Mouse (Mus musculus) stomach, embryonic 14.5 days (tissue): ENCODE measurements around the gene Wnt1. TPM values are rescaled to one million over a fixed set of nuclear protein-coding genes. Genes with fewer than 3 reads are reported as not detected.

Experiments
- ATAC-seq: fragments of 200-750 bp; cut with Nextera tagmentation; 2 replicates; pipeline ENCODE4 v1.8.0; 2017; ENCODE audit warnings: low read depth, moderate TSS enrichment; ENCODE audit not compliant: insufficient number of reproducible peaks, insufficient read depth, low FRiP score
- H3K27ac ChIP-seq: fragments of 300-500 bp; sonication (generic); 2 replicates; pipeline ENCODE4 v1.5.1; 2014; ENCODE audit warnings: mild to moderate bottlenecking, low read length, moderate library complexity, mixed read lengths
- H3K27me3 ChIP-seq: fragments of 300-500 bp; sonication (generic); 2 replicates; pipeline ENCODE4 v1.6.1; 2014; ENCODE audit warnings: low read length, control low read depth, mixed read lengths; ENCODE audit not compliant: control insufficient read depth, insufficient read depth
- H3K36me3 ChIP-seq: fragments of 300-500 bp; sonication (generic); 2 replicates; pipeline ENCODE4 v1.6.1; 2014; ENCODE audit warnings: mild to moderate bottlenecking, control low read depth, low read length, moderate library complexity, mixed read lengths; ENCODE audit not compliant: control insufficient read depth, insufficient read depth
- H3K4me1 ChIP-seq: fragments of 300-500 bp; sonication (generic); 2 replicates; pipeline ENCODE4 v1.6.1; 2014; ENCODE audit warnings: low read length, control low read depth, mixed read lengths; ENCODE audit not compliant: control insufficient read depth, insufficient read depth
- H3K4me2 ChIP-seq: fragments of 300-500 bp; sonication (generic); replicated peaks from 2 replicates; pipeline ENCODE4 v1.6.1; 2014; ENCODE audit warnings: low read depth, low read length, control low read depth
- H3K4me3 ChIP-seq: fragments of 300-500 bp; sonication (generic); 2 replicates; pipeline ENCODE4 v1.5.1; 2014; ENCODE audit warnings: low read depth, low read length, control low read depth
- H3K9ac ChIP-seq: fragments of 300-500 bp; sonication (generic); replicated peaks from 2 replicates; pipeline ENCODE4 v1.6.1; 2014; ENCODE audit warnings: low read depth, mild to moderate bottlenecking, control low read depth, low read length, moderate library complexity, mixed read lengths
- H3K9me3 ChIP-seq: fragments of 300-500 bp; sonication (generic); 2 replicates; pipeline ENCODE4 v1.6.1; 2016; ENCODE audit warnings: low read depth, low read length, control low read depth; ENCODE audit not compliant: control insufficient read depth
- whole genome bisulfite sequencing: fragments of 180-500 bp; shearing (Covaris S2); extraction: QIAGEN DNeasy Blood & Tissue Kit; methylation state at CpG from one replicate; pipeline ENCODE4 v1.1.7; 2014; 5-methylcytosine and 5-hydroxymethylcytosine counted together
- polyA plus RNA-seq: library from polyadenylated mRNA; unstranded; fragments of >200 nt; fragmentation: Nextera tagmentation; extraction: Ambion mirVana; gene quantifications from 2 replicates; pipeline ENCODE4 v1.2.1, GENCODE M21; 2014

The Wnt1 gene
- polyA plus RNA-seq, 1 experiment from 2014 or later: not detected

- H3K9me3 ChIP-seq: no peaks in the 10 kb centered on the region
- no peak overlapping the region; the same call in 1 of the 2 replicates for H3K4me3 ChIP-seq
- peaks cover 45% of the 10 kb centered on the region for H3K36me3 ChIP-seq
- peak overlapping the region; percentile 92 for H3K27ac ChIP-seq
- peaks cover 9% of the 10 kb centered on the region; the same call in 1 of the 2 replicates for H3K4me1 ChIP-seq
- 64% methylated on average over 12 of the region's 12 CpGs for WGBS
- 0 out of 2 replicates have a peak overlapping the region, but pooled peaks have one; percentile 6 for H3K4me2 ChIP-seq
- no peak for ATAC-seq
- no peak overlapping the region for H3K9ac ChIP-seq
- no peaks in the 10 kb centered on the region for H3K27me3 ChIP-seq
These were observed 42.8 kb downstream of the Wnt1 start for GRCm38 (mm10) chr15:98832161-98833058.

DNA sequence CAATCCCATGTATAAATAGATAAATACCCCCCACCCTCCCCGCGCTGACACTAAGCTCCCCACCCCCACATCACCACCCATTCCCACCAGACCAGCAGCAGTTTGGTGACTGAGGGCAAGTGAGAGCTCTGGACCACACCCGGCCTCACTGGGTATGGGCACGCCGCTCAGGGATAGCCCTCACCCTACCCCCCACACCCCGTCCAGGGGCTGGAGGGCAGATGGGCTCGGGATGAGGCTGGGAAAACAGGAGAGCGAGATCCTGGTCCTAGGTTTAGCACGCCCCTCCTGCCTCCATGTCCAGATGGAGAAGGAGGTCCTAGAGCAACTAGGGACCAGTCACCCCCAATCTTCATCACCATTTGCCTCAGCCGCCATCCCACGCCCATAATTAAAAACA, 43.6 kb downstream of the Wnt1 start:
- Histone ChIP-seq H3K36me3 (peaks cover 51% of the 10 kb centered on the region), H3K9me3 (no peaks in the 10 kb centered on the region), H3K4me2 (no peak overlapping the region)

GRCm38 (mm10) chr15:98834059-98834458, 44.4 kb downstream of the Wnt1 start:
- Histone ChIP-seq H3K9ac (no peak overlapping the region), H3K9me3 (no peaks in the 10 kb centered on the region), H3K4me2 (no peak overlapping the region), H3K4me1 (peaks cover 9% of the 10 kb centered on the region; the same call in 1 of the 2 replicates), H3K27me3 (no peaks in the 10 kb centered on the region), H3K36me3 (peaks cover 57% of the 10 kb centered on the region), H3K4me3 (no peak overlapping the region), H3K27ac (no peak overlapping the region)
- no peak for ATAC-seq
- WGBS: 86% methylated on average over 13 of the region's 13 CpGs

More for the DNA sequence above, 43.6 kb downstream of the Wnt1 start:
- no peak overlapping the region for H3K9ac ChIP-seq
- ATAC-seq: no peak
- H3K4me3 ChIP-seq: no peak overlapping the region
- H3K27me3 ChIP-seq: no peaks in the 10 kb centered on the region
- no peak overlapping the region for H3K27ac ChIP-seq
- 89% methylated on average over 11 of the region's 11 CpGs for WGBS
- peaks cover 9% of the 10 kb centered on the region; the same call in 1 of the 2 replicates for H3K4me1 ChIP-seq

DNA sequence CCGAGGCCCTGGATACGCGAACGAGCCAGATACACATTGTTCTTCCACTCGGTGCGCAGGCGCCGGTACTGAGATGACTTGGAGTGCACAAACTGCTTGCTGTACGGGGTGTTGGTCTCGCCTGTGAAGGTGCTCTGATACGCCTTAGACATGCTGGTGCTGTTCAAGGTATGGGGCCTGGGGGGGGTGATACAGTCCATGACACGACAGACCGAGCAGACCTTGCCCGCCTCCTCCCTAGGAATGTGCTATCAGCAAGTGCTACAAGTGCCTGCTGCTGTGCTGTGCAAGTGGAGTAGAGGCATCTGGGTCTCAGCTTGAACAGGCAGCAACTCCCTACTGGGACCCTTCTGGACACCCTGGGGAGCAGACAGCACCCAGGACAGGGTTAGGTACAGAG, 45.6 kb downstream of the Wnt1 start:
- Histone ChIP-seq H3K27ac (no peak overlapping the region), H3K36me3 (peaks cover 70% of the 10 kb centered on the region), H3K9me3 (no peaks in the 10 kb centered on the region), H3K9ac (no peak overlapping the region), H3K4me1 (0 out of 2 replicates have a peak, but pooled peaks cover 5% of the 10 kb centered on the region), H3K4me3 (no peak overlapping the region), H3K4me2 (no peak overlapping the region), H3K27me3 (no peaks in the 10 kb centered on the region)
- WGBS: 95% methylated on average over 14 of the region's 14 CpGs
- ATAC-seq: no peak

DNA sequence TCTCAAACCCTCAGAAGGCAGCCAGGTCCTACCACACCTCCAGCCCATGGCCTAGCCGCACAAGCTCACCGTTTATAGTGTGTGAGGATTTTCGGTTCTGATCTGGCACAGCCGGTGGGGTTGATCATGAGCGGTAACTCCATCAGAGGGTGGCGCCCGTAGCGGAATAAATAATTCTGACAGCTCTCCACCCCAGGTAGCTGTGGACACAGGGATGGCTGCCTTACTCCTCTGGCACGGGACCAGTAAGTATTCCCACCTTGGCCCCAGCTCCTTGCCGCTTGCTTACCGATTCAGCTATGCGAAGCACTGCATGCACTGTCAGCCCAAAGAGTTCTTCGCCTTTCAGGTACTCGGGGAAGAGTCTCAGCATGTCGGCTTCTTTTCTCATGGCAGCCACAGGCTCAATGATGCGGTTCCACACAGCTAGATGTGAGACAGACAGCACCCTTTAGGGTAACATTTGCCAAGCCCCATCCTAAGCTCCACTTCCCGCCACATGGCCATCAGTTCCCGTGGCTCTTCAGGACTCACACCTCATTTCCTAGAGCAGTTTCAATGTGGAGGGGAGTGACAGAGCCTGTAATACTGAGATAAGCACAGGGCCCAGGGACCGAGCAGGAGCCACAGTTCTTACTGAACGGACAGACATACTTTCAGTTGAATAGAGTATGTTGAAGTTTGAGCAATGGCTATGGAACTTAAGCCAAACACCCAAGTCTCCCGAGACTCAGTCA, 47.5 kb downstream of the Wnt1 start:
- no peaks in the 10 kb centered on the region for H3K27me3 ChIP-seq
- 90% methylated on average over 21 of the region's 21 CpGs for WGBS
- no peak overlapping the region for H3K27ac ChIP-seq
- H3K36me3 ChIP-seq: peaks cover 88% of the 10 kb centered on the region
- H3K4me2 ChIP-seq: no peak overlapping the region
- H3K4me1 ChIP-seq: no peaks in the 10 kb centered on the region
- ATAC-seq: no peak
- no peak overlapping the region for H3K4me3 ChIP-seq
- no peak overlapping the region for H3K9ac ChIP-seq
- no peaks in the 10 kb centered on the region for H3K9me3 ChIP-seq

DNA sequence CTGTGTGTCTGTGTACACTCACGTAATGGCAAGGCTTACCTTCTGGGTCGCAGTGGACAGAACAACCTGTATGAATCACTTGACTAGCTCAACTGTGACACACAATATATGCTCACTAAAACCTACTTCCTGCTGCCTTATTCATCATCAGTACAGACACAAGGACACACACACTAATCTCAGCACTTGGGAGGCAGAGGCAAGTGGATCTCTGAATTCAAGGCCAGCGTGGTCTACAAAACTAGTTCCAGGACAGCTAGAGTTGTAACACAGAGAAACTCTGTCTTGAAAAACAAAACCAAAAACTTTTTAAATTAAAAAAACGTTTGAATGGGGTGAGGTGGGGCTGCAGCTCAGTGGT, 48.1 kb downstream of the Wnt1 start:
- Histone ChIP-seq H3K4me2 (no peak overlapping the region), H3K27me3 (no peaks in the 10 kb centered on the region), H3K36me3 (peaks cover 94% of the 10 kb centered on the region), H3K9ac (no peak overlapping the region), H3K27ac (no peak overlapping the region), H3K4me1 (no peaks in the 10 kb centered on the region), H3K9me3 (no peaks in the 10 kb centered on the region), H3K4me3 (no peak overlapping the region)
- no peak for ATAC-seq
- WGBS: 73% methylated on average over 4 of the region's 4 CpGs

DNA sequence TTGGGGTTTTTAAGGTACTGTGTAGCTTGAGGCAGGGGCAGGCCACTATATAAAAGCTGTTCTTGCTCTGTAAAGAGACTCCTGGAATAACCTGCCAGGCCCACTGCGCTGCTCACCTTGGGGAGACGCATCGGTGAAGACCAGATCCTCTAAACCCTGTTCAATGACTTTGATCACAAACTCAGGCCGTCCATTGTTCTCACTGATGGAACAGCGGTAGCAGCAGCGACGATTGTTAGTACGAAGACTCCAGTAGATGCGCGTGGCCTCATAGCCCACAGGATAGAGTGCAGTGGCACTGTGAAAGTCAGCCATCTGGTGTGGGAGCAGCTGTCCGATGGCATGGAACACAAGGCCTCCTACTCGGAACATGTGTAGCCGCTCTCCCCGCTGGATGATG, 49.5 kb downstream of the Wnt1 start:
- Histone ChIP-seq H3K27me3 (no peaks in the 10 kb centered on the region), H3K4me3 (no peak overlapping the region), H3K4me2 (no peak overlapping the region), H3K27ac (no peak overlapping the region), H3K4me1 (no peaks in the 10 kb centered on the region), H3K36me3 (peaks cover 98% of the 10 kb centered on the region), H3K9ac (no peak overlapping the region), H3K9me3 (no peaks in the 10 kb centered on the region)
- ATAC-seq: no peak
- 95% methylated on average over 14 of the region's 14 CpGs for WGBS

DNA sequence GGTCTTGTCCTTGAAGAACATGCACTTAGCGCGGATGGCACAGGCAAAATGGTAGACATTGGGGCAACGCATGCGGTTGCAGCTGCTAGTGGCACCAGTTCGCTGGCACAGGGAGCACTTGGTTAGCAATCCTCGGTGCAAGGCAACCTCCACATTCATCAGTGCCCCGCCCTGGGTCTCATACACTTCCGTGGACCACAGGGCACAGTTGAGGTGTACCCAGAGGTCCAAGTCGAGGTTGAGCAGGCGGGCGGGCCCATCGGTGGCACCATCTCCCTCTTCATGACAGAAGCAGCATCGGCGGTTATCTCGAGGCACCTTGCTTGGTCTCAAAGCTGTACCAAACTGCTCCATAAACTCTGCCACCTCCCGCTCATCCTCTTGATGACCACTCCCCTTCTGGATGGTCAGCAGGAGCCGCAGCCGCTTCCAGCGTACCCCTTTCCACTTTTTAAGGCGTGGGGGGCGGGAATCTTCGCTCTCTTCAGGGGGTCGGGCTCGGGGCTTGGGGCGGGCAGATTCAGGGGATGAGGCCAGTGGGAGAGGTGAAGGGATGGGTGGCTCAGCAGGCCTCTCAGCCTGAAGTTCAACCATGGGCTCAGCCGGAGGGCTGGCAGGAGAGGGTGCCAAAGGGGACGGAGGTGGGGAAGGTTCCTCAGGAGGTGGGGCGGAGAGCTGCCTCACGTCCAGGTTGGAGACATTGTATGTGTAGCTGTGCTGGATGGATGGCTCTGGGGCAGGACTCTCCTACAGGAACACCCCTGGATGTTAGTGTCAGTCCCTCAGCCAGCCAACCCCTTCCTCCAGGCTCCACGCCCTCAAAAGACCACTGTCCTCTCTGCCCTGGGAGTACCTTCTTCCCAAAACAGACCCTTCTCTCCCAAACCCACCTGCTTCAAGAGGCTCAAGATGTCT, 50.3 kb downstream of the Wnt1 start:
- no peak overlapping the region for H3K9ac ChIP-seq
- WGBS: 93% methylated on average over 30 of the region's 30 CpGs
- H3K4me1 ChIP-seq: no peaks in the 10 kb centered on the region
- peaks cover 98% of the 10 kb centered on the region for H3K36me3 ChIP-seq
- H3K9me3 ChIP-seq: no peaks in the 10 kb centered on the region
- ATAC-seq: no peak
- no peak overlapping the region for H3K4me3 ChIP-seq
- no peak overlapping the region for H3K4me2 ChIP-seq
- H3K27me3 ChIP-seq: no peaks in the 10 kb centered on the region
- H3K27ac ChIP-seq: no peak overlapping the region
